Mouse (Mus musculus) regulatory T cell (primary cell): ENCODE results near the gene Scin.

Experiments
- in situ Hi-C: fragments of 300-600 bp; cut with MboI, MseI; formaldehyde crosslinking; loops from one replicate; pipeline ENCODE4 v1.15.1; 2025; ENCODE audit warnings: high pct_unique_total_duplicates

Gene Scin

DNA sequence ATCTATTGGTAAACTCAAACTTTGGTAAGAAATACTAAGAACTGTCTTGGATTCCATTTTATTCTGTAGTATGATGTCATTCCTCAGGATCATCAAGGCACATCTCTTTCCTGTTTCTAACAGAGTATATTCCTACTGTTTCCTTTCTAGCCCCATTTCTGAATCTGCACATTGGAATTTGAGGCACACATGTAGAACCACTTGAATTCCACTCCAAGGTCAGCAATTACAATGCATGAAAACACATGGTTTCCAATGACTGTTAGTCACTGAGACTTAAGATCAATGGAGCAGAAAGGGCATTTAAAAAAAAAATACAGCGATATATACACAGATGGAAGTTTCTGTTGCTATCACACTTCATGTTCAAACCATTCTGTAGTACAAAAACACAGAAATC is 24.8 kb downstream of the Scin start:
- in situ Hi-C loops: no loop called here

DNA sequence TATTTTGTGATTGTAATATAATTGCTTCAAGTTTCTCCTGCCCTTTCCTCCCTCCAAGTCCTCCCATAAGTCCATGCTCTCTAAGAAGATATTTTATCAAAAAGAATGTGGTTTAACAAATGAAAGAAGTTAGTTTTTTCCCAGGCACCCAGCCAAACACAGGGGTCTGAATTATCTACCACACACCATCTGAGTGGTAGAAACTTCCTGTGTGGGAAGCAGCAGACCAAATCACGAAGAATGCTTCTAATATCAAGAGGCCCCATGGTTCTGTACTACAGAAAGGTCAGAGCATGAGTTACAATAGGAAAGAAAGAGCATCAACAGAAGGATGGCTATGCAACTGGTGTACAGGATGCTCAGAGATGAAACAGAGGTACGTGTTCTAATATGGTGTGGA is 25.9 kb downstream of the Scin start:
- in situ Hi-C loops: no loop called here

DNA sequence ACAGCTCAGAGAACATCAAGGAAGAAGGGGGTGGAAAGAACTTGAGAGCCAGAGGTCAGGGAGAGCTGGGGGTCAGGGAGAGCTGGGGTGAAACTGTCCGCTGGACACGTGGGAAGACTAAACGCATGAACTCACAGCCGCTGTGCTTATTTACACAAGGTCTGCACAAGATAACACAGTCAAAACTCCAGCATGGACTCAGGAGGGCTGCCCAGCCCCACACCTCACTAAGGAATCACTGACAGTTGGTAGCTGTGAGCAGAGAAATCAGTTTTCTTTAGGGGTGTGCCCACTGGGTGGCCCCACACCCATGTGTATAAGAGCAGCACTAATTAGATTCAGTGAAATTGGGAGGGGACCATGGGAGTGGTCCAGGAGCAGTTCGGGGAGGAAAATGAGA is 27.2 kb downstream of the Scin start:
- in situ Hi-C loops: no loop called here

DNA sequence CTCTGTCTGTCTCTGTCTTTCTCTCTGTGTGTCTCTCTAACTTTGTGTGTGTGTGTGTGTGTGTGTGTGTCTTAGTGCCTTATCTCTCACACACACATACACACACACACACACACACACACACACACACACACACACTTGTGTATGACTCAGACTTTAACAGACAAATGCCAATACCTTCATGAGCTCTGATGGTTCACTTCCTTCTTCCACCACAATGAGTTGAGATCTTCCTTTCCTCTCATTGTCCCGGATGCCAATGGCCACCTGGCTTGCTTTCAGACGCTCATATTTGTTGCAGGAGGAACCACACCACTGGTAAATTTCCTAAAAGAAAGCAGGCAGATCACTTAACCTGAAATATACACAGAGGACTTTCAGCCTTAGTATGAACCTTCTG is 29.3 kb downstream of the Scin start:
- in situ Hi-C loops: no loop called here

DNA sequence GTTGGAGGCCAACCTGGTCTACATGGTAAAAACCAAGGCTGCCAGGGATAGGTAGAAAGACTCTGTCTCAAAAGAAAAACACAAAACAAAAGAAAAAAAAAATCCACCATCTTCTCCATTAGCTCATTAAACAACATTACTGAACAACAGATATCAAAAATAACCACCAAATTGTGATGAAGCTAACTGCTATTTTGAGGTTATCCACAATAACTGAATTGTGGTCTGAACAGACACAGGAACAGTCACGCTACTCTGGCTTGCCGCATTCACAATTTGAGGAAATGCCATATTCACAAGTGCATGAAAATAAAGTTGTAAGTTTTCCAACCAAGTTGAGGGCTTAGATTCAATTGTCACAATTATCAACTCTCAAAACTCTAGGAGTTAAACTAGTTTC is 31.7 kb downstream of the Scin start:
- in situ Hi-C loops: no loop called here

DNA sequence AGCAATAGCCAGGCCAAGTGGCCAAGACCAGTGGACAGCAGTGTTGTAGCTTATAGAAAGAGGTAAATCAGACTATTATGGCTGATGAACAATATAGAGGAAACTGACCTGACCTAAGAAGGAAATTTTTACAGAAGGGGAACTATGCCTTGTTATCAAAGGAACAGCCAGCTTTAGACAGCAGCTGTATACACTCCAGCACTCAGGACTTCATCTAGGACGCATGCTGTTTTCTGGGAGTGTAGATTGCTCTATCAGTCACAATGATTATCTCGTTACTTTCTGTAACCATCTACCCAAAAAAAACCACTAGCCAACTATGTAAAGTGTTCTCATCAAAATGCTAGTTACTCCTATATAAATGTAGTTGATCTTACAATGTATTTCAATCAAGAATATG is 34.6 kb downstream of the Scin start:
- in situ Hi-C loops: no loop called here

DNA sequence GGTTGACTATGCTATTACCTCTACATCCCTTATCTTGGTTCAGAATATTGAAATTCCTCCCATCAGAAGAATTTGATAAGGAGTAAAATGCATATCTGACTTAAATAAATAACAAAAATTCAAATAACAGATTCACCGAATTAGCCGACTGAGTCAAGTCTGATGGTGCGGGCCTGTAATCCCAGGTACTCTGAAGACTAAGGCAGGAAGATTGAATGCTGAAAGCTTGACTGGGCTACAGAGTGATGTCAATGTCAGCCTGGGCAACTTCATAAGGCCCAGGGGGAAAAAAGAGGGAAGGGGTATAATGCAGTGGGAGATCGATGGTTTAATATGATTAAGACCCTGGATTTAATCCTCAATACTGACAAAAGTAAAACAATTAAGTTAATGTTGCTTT is 36.6 kb downstream of the Scin start:
- in situ Hi-C loops: no loop called here

DNA sequence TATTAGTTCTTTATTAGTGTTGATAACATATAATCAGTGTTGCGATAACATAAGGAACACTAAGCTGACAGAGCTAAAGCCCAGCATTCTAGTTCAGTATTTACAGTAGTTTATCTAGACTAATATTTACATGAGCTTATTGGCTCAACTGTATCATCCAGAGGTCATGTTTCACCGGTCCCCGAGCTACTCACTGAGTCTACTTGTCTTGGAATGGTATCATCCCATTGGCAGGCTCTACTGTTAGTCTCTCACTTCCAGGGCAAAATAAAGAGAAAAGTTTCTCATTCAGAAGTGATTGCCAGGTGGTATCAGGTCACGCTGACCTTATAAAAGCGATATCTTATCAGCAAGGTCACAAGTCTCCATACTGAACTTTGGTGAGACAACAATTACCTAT is 37.0 kb downstream of the Scin start:
- in situ Hi-C loops: no loop called here

DNA sequence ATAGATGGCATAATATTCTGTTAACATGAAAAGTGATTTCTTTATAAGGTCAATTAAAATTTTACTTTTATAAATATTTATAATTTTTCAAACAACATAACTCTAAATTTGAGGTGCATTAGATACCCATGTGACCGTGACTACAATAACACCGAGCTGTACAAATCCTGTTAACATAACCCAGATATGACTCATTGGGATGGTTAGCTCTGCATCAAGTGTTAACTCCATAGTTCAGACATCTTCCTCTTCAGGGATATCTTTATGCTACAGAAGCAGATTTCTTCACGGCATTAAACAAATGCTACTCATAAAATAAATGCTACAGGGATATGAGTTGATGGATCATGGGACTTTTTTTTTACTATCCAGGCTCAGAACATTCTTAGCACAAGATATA is 37.6 kb downstream of the Scin start:
- in situ Hi-C loops: no loop called here

DNA sequence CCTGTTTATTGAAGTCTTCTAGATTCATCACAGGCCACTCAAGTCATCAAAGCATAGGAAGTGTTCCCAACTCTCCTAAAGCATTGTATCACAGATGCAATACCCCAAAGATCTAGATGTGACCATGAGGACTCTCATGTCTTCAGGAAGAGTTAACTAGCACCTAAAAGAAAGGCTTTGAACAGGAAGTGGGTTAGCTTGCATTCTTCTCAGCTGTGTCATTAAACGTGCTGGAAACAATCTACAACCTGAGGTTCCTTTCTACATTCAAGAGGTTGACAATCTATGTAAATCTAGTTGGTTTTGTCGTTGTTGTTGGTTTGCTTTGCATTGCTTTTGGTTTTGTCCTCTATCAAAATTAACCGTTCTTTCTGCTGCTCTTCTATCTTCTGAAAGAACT is 44.0 kb downstream of the Scin start:
- in situ Hi-C loops: no loop called here

DNA sequence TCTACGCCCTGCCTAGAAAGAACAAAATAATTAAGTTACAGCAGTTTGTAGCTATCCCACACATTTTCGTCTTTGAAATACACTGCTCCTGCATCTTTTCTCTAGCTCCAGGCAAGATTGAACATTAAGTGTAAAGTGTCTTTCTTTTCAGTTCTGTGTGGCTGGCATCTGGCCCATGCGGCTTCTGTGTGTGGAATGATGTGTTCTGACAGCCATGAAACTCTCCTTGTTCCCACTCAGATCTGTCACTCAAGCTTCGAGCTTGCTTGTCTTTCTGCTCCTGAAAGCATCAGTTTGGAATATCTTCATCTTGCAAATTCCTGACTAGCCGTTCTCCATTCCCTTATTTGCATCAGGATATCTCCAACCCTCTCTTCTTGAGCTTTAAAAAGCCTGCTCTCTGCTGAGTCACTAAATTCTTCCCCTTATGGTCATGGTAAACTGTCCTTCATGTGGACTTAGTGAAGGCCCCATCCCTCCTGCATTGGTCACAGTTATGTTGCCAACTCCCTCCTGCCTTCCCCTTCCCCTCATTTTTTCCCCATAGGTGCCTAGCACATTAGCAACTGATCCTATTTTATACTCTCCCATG is 48.2 kb downstream of the Scin start:
- in situ Hi-C loops: no loop called here

DNA sequence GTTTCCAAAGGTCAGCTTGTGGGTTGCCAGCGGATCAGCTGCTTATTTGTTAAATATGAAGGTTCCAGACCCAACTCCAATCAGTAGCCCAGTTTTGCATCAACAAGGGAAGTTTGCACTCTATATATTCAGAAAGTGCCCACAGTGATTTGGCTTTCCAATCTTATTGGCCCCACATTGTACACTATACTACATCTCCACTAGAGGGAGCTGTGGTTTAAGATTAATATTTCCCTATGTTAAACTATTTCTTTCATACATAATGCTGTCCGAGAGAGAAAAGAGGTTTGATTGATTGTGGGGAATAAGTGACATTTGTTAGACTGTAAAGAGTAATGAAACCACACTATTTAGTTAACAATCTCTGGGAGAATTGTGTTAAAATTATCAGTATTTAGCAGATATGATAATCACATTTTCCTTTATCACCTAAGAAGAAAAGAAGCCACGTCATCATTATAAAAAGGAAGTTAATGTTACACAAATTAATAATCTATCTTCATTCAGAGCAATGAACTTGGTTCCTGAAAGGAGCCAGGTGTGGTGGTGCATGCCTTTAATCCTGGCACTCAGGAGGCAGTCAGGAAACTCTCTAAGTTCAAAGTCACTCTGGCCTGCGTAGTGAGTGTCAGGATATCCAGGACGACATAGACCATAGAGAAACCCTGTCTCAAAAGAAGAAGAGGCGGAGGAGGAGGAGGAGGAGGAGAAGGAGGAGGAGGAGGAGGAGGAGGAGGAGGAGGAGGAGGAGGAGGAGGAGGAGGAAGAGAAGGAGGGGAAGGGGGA is 51.4 kb downstream of the Scin start:
- in situ Hi-C loops: no loop called here

DNA sequence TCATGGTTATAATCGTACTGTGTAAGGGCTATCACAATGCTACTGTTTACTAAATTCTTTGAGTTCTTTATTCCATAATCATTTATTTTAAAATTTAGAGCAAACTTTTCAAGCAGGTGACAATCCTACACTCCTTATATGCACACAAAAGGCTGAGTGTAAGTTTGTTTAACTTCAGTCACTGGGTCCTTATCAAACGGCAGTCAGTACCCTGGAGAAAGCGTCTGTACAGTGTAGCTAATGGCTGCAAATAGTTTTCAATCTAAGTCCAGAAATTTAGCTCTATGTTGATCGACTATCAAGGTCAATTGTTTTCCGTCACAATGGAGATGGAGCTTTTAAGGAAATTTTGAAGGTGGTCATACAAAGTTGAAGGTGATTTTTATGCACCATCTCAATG is 52.0 kb downstream of the Scin start:
- in situ Hi-C loops: no loop called here

DNA sequence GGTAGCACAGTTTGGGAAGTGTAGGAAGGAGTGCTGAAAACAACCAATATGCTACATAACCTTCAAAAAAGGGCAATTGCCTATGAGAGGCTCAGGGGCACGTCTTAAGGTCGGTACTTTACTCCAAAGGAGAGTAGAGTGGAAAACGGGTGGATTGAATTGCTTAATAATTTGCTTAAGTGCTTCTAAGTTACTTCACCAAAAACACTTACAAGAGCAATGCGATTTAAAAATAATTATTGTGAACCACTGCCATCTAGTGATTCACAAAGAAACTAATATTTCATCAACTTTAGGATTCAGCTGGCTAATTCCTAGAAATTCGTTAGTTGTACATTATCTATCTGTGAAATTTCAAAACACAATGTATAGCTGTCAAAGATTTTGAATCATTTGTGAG is 60.4 kb downstream of the Scin start:
- in situ Hi-C loops: no loop called here

DNA sequence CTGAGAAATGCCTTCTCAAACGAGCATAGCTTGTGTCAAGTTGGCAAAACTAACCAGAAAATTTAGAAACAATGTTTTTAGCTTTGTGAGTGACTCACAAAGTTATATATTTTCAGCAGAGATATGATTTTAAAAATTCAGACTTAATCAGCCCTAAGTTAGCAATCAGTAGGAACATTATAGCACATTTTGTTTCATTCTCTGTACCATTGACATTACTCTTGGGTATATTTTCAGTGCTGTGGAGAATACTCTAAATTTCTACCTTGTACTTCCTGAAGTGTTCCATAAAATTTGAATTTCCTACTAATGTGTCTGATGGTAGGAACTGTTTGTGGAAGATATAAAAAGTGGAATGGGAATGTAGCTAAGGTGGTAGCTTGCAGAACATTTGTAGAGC is 87.0 kb downstream of the Scin start:
- in situ Hi-C loops: no loop called here

DNA sequence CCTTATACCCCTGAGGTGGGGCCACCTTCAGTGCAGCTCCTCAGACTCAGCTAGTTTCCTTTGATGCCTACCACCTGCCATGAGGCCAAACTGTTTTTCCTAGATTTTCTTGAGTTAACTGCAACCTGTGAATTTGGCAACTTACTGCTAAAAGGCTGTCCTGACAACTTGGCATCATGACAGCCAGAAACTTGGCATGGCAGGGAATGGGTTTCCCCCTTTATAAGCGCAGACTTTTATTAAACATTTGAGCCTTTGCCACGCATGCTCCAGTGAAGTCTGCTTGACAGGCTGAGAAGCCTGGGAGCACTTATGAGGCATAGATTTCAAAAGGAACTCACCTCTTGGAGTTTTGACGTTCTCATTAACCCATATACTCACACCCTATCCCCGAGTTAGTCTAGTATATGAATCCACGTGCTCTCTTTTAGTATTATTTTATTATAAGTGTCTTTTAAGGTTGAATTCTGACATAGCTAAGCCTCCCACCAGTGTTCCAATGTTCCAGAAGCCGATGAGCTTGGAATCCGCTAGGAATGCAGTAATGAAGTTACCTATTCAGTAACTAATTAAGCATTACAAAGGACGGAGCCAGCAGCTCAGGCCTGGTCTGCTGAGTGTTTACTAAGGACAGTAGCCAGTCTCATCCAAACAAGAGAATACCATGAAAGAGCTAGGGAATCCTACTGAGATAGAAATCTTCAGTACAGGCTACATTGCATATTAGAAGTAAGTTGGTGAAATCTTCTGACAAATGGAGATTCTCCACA is 90.0 kb downstream of the Scin start:
- in situ Hi-C loops: loop anchor here (5.0 kb wide), 2 partner anchors 382 to 537 kb away; no protein-coding TSS in a partner anchor

DNA sequence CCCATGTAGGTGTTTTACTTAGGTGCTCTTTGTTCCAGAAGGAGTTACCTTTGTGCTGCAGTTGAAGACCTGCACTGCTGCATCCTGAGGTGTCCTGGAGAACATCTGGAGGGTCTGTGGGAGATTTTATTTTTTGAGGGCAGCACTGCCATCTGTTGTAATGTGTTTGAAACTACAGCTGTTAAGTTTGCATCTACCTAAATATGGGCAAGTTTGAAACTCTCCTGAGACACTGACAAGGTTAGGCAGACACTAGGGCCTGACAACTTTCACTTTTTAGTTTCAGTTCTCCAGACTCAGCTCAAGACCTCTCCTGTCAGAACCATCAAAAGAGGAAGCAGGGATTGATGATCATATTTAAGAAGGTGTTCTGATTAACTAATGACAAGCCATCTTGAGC is 94.0 kb downstream of the Scin start:
- in situ Hi-C loops: loop anchor here (5.0 kb wide), 2 partner anchors 378 to 533 kb away; no protein-coding TSS in a partner anchor

DNA sequence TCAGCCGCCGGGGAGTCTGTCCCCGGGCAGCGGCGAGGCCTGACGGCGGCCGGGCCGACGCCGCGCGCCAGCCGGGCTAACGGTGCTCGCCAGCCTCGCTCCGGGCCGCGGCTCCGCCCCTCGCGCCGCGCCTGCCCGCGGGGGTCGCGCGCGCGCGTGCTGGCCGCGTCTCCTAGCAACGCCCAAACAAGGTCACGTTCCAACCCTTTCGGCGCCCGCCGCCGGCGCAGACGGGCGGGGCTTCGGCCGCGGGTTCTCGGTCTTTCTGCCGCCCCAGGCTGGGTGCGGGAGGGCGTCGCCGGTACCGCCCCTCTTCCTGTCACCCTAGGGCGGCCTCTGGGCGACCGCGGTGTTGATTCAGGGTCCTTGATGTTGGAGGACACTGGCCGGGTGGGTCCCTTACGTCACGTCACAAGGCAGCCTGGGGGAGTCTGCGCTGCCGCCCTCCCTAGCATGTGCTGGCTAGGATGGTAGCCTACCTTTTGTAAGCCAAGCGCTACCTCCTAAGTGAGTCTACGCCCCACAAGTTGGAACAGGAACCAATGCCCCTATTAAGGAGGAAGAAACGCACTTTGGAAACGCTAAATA is 96.1 kb downstream of the Scin start, which contains the start of gene Arl4a:
Gene Arl4a, minus strand, starts transcription at position 150 of the 588 bp plus-strand sequence.
- in situ Hi-C loops: no loop called here

DNA sequence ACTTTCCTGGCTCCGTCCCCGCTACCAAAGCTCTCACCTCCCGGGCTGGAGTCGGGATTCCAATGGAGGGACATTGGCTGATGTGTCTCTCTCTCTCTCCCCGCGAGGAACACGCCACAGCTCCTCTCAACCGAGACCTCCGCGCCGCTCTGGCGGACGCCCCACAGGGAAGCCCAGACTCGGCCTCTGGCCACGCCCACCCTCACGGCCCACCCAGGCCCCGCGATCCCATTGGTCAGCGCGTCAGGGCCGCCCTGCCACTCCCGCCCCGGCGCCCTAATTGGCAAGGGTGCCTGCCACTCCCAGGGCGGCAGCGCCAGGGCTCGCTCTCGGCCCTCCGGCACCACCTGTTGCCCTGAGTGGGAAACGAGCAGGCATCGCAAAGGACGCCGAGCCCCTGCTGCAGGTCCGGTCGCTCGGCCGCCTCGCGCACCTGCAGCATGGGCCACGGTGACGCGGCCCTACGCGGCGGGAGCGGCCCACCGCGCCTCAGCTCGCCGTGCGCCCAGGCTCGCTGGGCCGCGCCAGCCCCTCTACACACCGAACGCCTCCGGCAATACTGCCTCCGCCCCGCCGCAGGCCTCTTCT is 96.7 kb downstream of the Scin start:
- in situ Hi-C loops: no loop called here

DNA sequence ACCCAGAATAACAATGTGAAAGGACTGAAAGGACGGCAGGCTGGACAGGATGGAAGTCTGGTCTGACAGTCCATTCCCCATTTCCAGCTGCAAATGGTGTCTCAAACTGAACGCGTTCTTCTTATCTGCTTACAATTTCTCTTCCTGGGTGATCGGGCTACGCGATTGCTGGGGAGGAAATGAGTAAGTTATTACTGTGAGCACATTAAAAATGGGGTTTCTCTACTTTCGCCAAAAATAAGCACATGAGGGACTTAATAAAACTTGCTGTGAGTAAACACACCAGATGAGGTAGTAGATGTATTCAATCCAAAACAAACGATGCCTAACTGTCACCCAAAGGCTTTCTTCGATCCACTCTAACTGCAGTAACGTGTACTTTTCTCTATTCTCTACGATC is 97.4 kb downstream of the Scin start:
- in situ Hi-C loops: no loop called here

DNA sequence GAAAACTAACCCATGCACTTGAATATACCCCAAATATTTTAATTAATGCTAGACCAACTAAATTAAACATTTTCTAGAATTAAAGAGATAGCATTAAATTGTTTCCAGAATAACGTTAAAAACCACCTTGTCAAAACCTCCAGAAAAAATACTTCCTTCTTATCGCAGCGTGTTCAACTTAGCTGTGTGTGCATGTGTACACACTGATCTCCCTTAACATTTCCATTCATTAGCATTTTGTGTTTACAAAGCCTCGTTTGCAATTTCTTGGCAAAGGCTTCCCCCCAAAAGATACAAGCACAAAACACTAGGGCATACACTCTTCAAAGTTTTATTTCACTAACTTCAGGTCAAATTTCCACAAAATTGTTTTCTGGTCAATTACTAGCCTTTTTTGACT is 98.5 kb downstream of the Scin start:
- in situ Hi-C loops: no loop called here

DNA sequence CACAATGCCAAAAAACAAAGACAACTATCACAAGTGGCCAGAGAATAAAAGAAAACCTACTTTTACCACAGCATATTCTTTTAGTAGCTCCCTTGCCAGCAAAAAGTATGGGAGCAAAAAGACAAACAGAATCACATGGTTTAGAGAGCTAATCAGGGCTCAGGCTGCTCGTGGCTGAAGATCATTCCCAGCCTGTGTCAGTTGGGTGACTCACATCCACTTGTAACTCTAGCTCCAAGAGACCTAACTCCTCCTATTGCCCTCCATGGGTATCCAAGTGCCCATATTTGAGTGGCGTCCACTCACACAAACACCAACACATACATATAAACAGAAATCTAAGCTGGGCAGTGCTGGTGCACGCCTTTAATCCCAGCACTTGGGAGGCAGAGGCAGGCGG is 104.8 kb downstream of the Scin start:
- in situ Hi-C loops: no loop called here
